Mouse (Mus musculus) hindbrain, postnatal 0 days (tissue): ENCODE measurements around the gene Tldc1. TPM values are rescaled to one million over a fixed set of nuclear protein-coding genes. Genes with fewer than 3 reads are reported as not detected.

Source experiments
- ATAC-seq: fragments of 200-750 bp; cut with Nextera tagmentation; 2 replicates; pipeline ENCODE4 v1.8.0; 2017; ENCODE audit warnings: mild to moderate bottlenecking, moderate TSS enrichment, moderate library complexity
- DNase-seq: peaks from one replicate; pipeline ENCODE4 v3.0.0-alpha.2; 2015; ENCODE audit warnings: low spot score
- H3K27ac ChIP-seq: fragments of 300-500 bp; sonication (generic); 2 replicates; pipeline ENCODE4 v1.5.1; 2014; ENCODE audit warnings: mild to moderate bottlenecking
- H3K27me3 ChIP-seq: fragments of 300-500 bp; sonication (generic); 2 replicates; pipeline ENCODE4 v1.6.1; 2014; ENCODE audit warnings: low read length, mixed read lengths; ENCODE audit not compliant: insufficient read depth
- H3K36me3 ChIP-seq: fragments of 300-500 bp; sonication (generic); 2 replicates; pipeline ENCODE4 v1.6.1; 2014; ENCODE audit warnings: low read length, mixed read lengths; ENCODE audit not compliant: insufficient read depth
- H3K4me1 ChIP-seq: fragments of 300-500 bp; sonication (generic); 2 replicates; pipeline ENCODE4 v1.6.1; 2014; ENCODE audit warnings: antibody characterized with exemption, low read length, mixed read lengths; ENCODE audit not compliant: insufficient read depth
- H3K4me2 ChIP-seq: fragments of 300-500 bp; sonication (generic); 2 replicates; pipeline ENCODE4 v1.6.1; 2014; ENCODE audit warnings: low read depth, mild to moderate bottlenecking, low read length, moderate library complexity, mixed read lengths
- H3K4me3 ChIP-seq: fragments of 300-500 bp; sonication (generic); 2 replicates; pipeline ENCODE4 v1.5.1; 2014; ENCODE audit warnings: low read length
- H3K9ac ChIP-seq: fragments of 300-500 bp; sonication (generic); replicated peaks from 2 replicates; pipeline ENCODE4 v1.6.1; 2014; ENCODE audit warnings: mild to moderate bottlenecking, low read length, moderate library complexity, mixed read lengths
- H3K9me3 ChIP-seq: fragments of 300-500 bp; sonication (generic); 2 replicates; pipeline ENCODE4 v1.6.1; 2016; ENCODE audit warnings: low read length, mixed read lengths
- CTCF ChIP-seq: IDR thresholded peaks from 2 replicates; pipeline ENCODE4 v1.5.1; 2016; ENCODE audit warnings: antibody characterized with exemption, control low read depth, low read depth
- WGBS: fragments of 180-500 bp; shearing (Covaris S2); extraction: QIAGEN DNeasy Blood & Tissue Kit; methylation state at CpG from one replicate; pipeline ENCODE4 v1.1.7; 2014; 5-methylcytosine and 5-hydroxymethylcytosine counted together
- polyA plus RNA-seq: library from polyadenylated mRNA; unstranded; fragments of >200 nt; fragmentation: Nextera tagmentation; extraction: Ambion mirVana; gene quantifications from 2 replicates; pipeline ENCODE4 v1.2.1, GENCODE M21; 2015
- total RNA-seq: library from RNA; depleted of rRNA; stranded (reverse); fragments of >200 nt; gene quantifications from 2 replicates; pipeline ENCODE4 v1.2.3, GENCODE M21; 2014

Gene Tldc1
- total and polyA plus RNA-seq, 2 experiments from 2014 or later: 8.4 to 21.2 TPM

DNA sequence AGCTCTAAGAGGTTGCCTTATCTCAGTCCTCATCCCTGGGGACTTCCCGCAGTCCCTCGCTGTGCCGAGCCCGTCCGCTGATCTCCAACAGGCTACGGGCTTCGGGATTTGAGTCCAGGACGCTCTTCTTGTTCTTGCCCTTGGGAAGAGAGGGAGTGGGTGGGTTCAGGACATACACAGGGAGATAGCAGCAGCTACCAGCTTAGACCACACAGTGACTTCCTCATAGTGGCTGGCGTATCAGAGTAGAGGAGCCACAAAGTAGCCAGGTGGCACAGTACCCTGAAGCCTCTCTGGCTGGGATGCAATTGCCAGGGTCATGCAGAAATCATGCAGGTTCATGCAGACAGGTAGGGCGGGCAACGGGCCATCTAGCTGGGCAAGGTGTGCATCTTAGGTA, 16.5 kb downstream of the Tldc1 start:
- no peak overlapping the region for H3K4me3 ChIP-seq
- no peaks in the 10 kb centered on the region for H3K4me1 ChIP-seq
- no peak for ATAC-seq
- H3K36me3 ChIP-seq: 0 out of 2 replicates have a peak, but pooled peaks cover 1% of the 10 kb centered on the region
- H3K4me2 ChIP-seq: no peak overlapping the region
- DNase-seq: no peak
- no peaks in the 10 kb centered on the region for H3K9me3 ChIP-seq
- WGBS: 92% methylated on average over 11 of the region's 11 CpGs
- no peaks in the 10 kb centered on the region for H3K27me3 ChIP-seq
- TF ChIP-seq CTCF: no peak
- no peak overlapping the region for H3K9ac ChIP-seq
- H3K27ac ChIP-seq: no peak overlapping the region

DNA sequence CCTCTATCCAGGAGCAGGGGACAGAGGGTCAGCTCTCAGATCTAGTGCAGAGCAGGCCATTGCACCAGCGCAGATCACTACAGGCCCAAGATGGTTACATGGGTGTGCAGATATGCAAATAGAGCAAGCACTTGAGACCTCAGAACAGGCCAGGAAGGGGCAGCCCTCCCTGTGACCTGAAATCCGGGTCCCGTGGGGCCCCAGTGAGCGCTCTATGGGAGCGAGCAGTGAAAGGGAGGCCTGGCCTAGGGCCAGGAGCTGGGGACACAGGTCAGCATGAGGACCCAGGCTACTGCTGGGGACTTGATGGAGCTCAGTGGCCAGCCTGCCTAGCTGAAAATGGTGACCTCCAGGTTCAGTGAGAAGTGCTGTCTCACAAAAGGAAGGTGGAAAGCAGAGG, 21.7 kb downstream of the Tldc1 start:
- Histone ChIP-seq H3K4me1 (0 out of 2 replicates have a peak, but pooled peaks cover 4% of the 10 kb centered on the region), H3K4me2 (no peak overlapping the region), H3K9me3 (no peaks in the 10 kb centered on the region), H3K36me3 (no peaks in the 10 kb centered on the region), H3K9ac (no peak overlapping the region), H3K27me3 (no peaks in the 10 kb centered on the region), H3K27ac (no peak overlapping the region), H3K4me3 (no peak overlapping the region)
- WGBS: 53% methylated on average over 5 of the region's 5 CpGs
- DNase-seq: no peak
- TF ChIP-seq CTCF: no peak
- ATAC-seq: no peak

DNA sequence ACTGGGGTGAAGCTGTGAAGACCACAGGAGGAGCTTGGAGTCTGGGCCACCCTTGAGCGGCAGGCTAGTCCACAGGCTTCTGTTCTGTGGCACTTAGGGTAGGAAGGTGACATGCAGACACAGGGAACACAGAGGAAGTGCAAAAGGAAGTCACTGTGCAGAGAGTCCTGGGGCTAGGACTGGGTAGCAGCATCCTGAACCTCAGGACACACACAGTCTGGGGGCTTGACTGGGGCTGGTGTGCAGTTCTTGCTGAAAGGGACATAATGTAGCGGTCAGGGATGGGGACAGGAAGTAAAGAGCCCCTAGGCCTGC, 22.1 kb downstream of the Tldc1 start:
- no peak overlapping the region for H3K27ac ChIP-seq
- H3K9me3 ChIP-seq: no peaks in the 10 kb centered on the region
- H3K4me2 ChIP-seq: no peak overlapping the region
- no peaks in the 10 kb centered on the region for H3K36me3 ChIP-seq
- no peak for DNase-seq
- H3K4me3 ChIP-seq: no peak overlapping the region
- TF ChIP-seq CTCF: no peak
- H3K4me1 ChIP-seq: 0 out of 2 replicates have a peak, but pooled peaks cover 4% of the 10 kb centered on the region
- H3K27me3 ChIP-seq: no peaks in the 10 kb centered on the region
- 69% methylated on average over 2 of the region's 2 CpGs for WGBS
- no peak for ATAC-seq
- H3K9ac ChIP-seq: no peak overlapping the region

DNA sequence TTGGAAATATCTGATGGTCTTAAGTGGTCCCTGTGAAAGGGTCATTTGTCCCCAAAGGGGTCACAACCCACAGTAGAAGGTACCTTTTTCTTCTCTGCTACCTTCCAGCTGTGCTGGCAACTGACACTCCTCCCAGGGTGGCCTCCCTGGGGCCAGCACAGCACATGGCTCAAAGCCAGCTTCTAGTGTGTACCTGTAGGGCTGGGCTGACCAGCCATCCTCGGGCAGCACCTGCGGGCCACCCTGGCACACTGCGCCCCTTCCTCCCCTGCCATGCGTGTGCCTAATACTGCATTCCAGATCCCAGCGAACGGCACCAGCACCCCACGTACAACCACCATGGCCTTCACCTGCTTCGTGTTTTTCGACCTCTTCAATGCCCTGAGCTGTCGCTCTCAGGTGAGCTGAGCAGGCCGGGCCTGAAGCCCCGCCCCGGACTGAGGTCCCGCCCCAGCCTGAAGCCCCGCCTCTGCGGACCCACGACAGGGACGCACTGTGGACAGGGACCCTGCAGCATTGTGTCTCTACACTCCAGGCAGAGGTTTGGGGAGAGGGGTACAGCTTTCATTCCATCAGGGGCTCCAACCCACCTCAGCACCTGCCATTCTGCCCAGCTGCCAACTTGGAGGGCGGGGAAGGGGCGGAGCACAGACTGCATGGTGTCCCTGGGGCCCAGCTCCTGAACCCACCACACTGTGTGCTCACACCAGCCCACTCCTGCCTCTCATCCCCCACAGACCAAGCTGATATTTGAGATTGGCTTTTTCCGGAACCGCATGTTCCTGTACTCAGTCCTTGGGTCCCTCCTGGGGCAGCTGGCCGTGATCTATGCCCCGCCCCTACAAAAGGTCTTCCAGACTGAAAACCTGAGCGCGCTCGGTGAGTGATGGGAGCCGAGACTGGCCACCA, 22.7 kb downstream of the Tldc1 start:
- ATAC-seq (peak; percentile 48), DNase-seq (no peak)
- WGBS: 20% methylated on average over 28 of the region's 28 CpGs
- TF ChIP-seq CTCF: no peak
- H3K9me3 ChIP-seq: no peaks in the 10 kb centered on the region
- H3K27me3 ChIP-seq: no peaks in the 10 kb centered on the region
- H3K4me3 ChIP-seq: peak overlapping the region; percentile 2; the same call in 1 of the 2 replicates
- H3K27ac ChIP-seq: no peak overlapping the region
- no peaks in the 10 kb centered on the region for H3K36me3 ChIP-seq
- peak overlapping the region; percentile 40 for H3K4me2 ChIP-seq
- 0 out of 2 replicates have a peak, but pooled peaks cover 4% of the 10 kb centered on the region for H3K4me1 ChIP-seq
- H3K9ac ChIP-seq: no peak overlapping the region

DNA sequence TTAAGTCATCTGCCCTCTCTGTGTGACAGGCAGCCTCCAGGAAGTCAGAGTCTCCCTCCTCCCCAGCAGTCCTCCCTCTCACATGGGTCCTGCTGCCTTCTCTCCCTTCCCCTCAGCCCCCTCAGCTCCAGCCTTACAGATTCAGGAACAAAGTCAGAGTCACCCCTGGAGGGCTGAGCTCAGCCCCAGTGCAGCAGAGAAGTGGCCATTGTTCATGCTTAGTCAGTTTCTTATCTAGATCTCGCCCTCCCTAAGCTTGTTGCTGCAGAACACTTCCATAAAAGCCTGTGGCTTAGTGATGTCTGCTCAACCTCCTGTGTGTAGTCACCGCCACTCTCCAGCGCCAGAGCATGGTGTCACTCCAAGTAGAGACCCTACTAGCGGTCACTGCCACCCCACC, 33.6 kb downstream of the Tldc1 start:
- H3K4me3 ChIP-seq: no peak overlapping the region
- 91% methylated on average over 4 of the region's 4 CpGs for WGBS

DNA sequence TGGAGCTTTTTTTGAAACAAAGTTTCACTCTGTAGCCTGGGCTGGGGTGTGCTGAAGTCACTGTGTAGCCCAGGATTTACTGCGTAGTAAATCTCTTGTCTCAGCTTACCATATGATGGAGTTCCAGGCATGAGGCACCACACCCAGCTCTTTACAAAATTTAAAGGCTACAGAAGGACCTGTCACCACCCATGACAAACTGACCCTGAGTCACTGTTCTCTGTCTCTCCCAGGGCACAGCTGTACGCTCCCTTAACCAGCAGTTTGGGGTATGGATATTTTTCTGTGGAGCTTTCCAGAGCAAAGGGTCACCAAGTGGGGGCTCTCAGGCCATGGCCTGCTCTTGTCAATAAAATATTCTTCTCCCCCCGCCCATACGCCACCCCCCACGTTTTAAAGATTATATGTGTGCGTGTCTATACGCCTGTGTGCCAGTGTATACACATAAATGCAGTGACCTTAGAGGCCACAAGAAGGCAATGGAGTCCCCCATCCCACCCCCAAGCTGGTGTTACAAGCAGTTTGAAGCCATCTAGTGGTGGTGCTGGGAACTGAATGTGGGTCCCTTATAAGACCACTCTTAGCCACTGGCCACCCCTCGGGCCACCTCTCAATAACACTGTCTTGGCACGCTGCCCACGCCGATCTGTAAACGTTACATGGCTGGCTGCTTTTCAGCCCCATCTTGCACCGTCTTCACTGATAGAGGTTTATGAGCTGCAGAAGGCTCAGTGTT, 34.8 kb downstream of the Tldc1 start:
- ATAC-seq: peak; percentile 61; the same call in 1 of the 2 replicates
- Histone ChIP-seq H3K4me2 (no peak overlapping the region), H3K4me1 (no peaks in the 10 kb centered on the region), H3K27me3 (no peaks in the 10 kb centered on the region), H3K27ac (no peak overlapping the region), H3K9me3 (no peaks in the 10 kb centered on the region), H3K36me3 (no peaks in the 10 kb centered on the region), H3K9ac (no peak overlapping the region), H3K4me3 (no peak overlapping the region)
- peak; percentile 76 for DNase-seq
- peak; percentile 81 for TF ChIP-seq CTCF
- WGBS: 50% methylated on average over 13 of the region's 13 CpGs

More for the DNA sequence above, 33.6 kb downstream of the Tldc1 start:
- Histone ChIP-seq H3K9ac (no peak overlapping the region), H3K36me3 (no peaks in the 10 kb centered on the region), H3K27me3 (no peaks in the 10 kb centered on the region), H3K9me3 (no peaks in the 10 kb centered on the region), H3K27ac (no peak overlapping the region), H3K4me1 (no peaks in the 10 kb centered on the region), H3K4me2 (no peak overlapping the region)
- no peak for ATAC-seq
- no peak for TF ChIP-seq CTCF
- no peak for DNase-seq

DNA sequence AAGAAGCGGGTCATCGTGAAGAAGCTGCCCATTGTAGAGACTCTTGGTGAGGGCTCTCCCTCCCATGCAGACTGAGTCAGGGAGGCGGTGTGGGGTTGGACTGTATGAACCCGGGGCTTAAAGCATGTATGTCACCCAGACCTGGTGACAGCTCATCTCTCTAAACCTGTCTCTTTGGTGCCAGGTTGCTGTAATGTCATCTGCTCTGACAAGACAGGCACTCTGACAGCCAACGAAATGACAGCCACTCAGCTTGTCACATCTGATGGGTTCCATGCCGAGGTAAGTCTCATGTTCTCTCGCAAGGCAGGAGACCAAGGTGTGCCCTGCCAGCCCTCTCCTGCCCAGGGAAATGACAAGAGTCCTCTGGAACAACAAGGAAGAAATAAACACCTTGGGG, 35.8 kb downstream of the Tldc1 start:
- no peak for TF ChIP-seq CTCF
- no peaks in the 10 kb centered on the region for H3K4me1 ChIP-seq
- 73% methylated on average over 7 of the region's 7 CpGs for whole genome bisulfite sequencing
- H3K36me3 ChIP-seq: no peaks in the 10 kb centered on the region
- no peaks in the 10 kb centered on the region for H3K9me3 ChIP-seq
- DNase-seq (no peak), ATAC-seq (no peak)
- H3K4me2 ChIP-seq: no peak overlapping the region
- H3K4me3 ChIP-seq: no peak overlapping the region
- no peak overlapping the region for H3K9ac ChIP-seq
- no peaks in the 10 kb centered on the region for H3K27me3 ChIP-seq
- H3K27ac ChIP-seq: no peak overlapping the region
